Mouse (Mus musculus) embryonic facial prominence, embryonic 13.5 days (tissue): ENCODE data around the gene Ypel2. TPM values are rescaled to one million over a fixed set of nuclear protein-coding genes. Genes with fewer than 3 reads are reported as not detected.

Source experiments
- polyA plus RNA-seq: library from polyadenylated mRNA; unstranded; fragments of >200 nt; fragmentation: Nextera tagmentation; extraction: Ambion mirVana; gene quantifications from 2 replicates; pipeline ENCODE4 v1.2.1, GENCODE M21; 2015

Ypel2 gene
- polyA plus RNA-seq, 1 experiment from 2014 or later = 12.2 TPM

Other genes with a start within 250 kb of the Ypel2 start
- gene Cltc, start 236.1 kb downstream of the Ypel2 start, polyA plus RNA-seq = 106 and 129 TPM in 2 replicates
- 27.0 and 27.7 TPM in 2 replicates for gene Dhx40, start 186.0 kb downstream of the Ypel2 start, polyA plus RNA-seq
- 22.7 and 22.9 TPM in 2 replicates for gene Gdpd1, start 80.4 kb upstream of the Ypel2 start, polyA plus RNA-seq
- gene Smg8, start 93.1 kb upstream of the Ypel2 start, polyA plus RNA-seq = 22.2 and 25.9 TPM in 2 replicates
- gene Prr11, start 115.0 kb upstream of the Ypel2 start, polyA plus RNA-seq = 8.8 and 9.2 TPM in 2 replicates
- gene Ska2, start 115.5 kb upstream of the Ypel2 start, polyA plus RNA-seq = 76.8 and 85.1 TPM in 2 replicates
- 24.3 and 32.0 TPM in 2 replicates for gene Trim37, start 133.4 kb upstream of the Ypel2 start, polyA plus RNA-seq